Mouse (Mus musculus): ENCODE measurements around the gene Auts2. TPM values are rescaled to one million over a fixed set of nuclear protein-coding genes. Genes with fewer than 3 reads are reported as not detected.

Gene Auts2
- polyA plus RNA-seq, 1 experiment from 2014 or later: 47.7 TPM

GRCm38 (mm10) chr5:131512617-131513016 is 1030.5 kb downstream of the Auts2 start:
- Histone ChIP-seq H3K4me3 (ENCODE audit: low read depth, low read length) (no peak overlapping the region), H3K27me3 (ENCODE audit: control insufficient read depth, insufficient read depth, low read length) (no peaks in the 10 kb centered on the region), H3K27ac (ENCODE audit: low read length) (no peak overlapping the region), H3K36me3 (ENCODE audit: control insufficient read depth, insufficient read depth, low read length) (0 out of 2 replicates have a peak, but pooled peaks cover 1% of the 10 kb centered on the region), H3K4me2 (replicated peaks; ENCODE audit: low read depth, low read length) (no peak overlapping the region), H3K9ac (replicated peaks; ENCODE audit: low read depth, low read length) (no peak overlapping the region), H3K4me1 (ENCODE audit: control insufficient read depth, insufficient read depth, low read length) (peaks cover 12% of the 10 kb centered on the region), H3K9me3 (ENCODE audit: control insufficient read depth, low read depth, low read length) (no peaks in the 10 kb centered on the region)
- ATAC-seq (ENCODE audit: insufficient number of reproducible peaks, insufficient read depth, low FRiP score, low read depth): no peak
- 86% methylated on average over 10 of the region's 10 CpGs for WGBS

- no peak overlapping the region for H3K9ac ChIP-seq (replicated peaks; ENCODE audit: low read depth, low read length)
- peaks cover 4% of the 10 kb centered on the region; the same call in 1 of the 2 replicates for H3K36me3 ChIP-seq (ENCODE audit: control insufficient read depth, insufficient read depth, low read length)
- no peaks in the 10 kb centered on the region for H3K9me3 ChIP-seq (ENCODE audit: control insufficient read depth, low read depth, low read length)
- H3K4me2 ChIP-seq (replicated peaks; ENCODE audit: low read depth, low read length): no peak overlapping the region
- no peak overlapping the region for H3K27ac ChIP-seq (ENCODE audit: low read length)
- no peak for ATAC-seq (ENCODE audit: insufficient number of reproducible peaks, insufficient read depth, low FRiP score, low read depth)
- no peaks in the 10 kb centered on the region for H3K27me3 ChIP-seq (ENCODE audit: control insufficient read depth, insufficient read depth, low read length)
- peaks cover 4% of the 10 kb centered on the region for H3K4me1 ChIP-seq (ENCODE audit: control insufficient read depth, insufficient read depth, low read length)
- WGBS: 54% methylated on average over 5 of the region's 5 CpGs
- no peak overlapping the region for H3K4me3 ChIP-seq (ENCODE audit: low read depth, low read length)
Observed at GRCm38 (mm10) chr5:131510659-131511058, 1032.5 kb downstream of the Auts2 start.

GRCm38 (mm10) chr5:131509315-131509714 is 1033.8 kb downstream of the Auts2 start:
- no peak overlapping the region for H3K27ac ChIP-seq (ENCODE audit: low read length)
- H3K9ac ChIP-seq (replicated peaks; ENCODE audit: low read depth, low read length): no peak overlapping the region
- H3K4me1 ChIP-seq (ENCODE audit: control insufficient read depth, insufficient read depth, low read length): no peaks in the 10 kb centered on the region
- H3K36me3 ChIP-seq (ENCODE audit: control insufficient read depth, insufficient read depth, low read length): peaks cover 4% of the 10 kb centered on the region; the same call in 1 of the 2 replicates
- H3K27me3 ChIP-seq (ENCODE audit: control insufficient read depth, insufficient read depth, low read length): no peaks in the 10 kb centered on the region
- no peaks in the 10 kb centered on the region for H3K9me3 ChIP-seq (ENCODE audit: control insufficient read depth, low read depth, low read length)
- no peak overlapping the region for H3K4me3 ChIP-seq (ENCODE audit: low read depth, low read length)
- whole genome bisulfite sequencing: 84% methylated on average over 4 of the region's 4 CpGs
- H3K4me2 ChIP-seq (replicated peaks; ENCODE audit: low read depth, low read length): no peak overlapping the region
- ATAC-seq (ENCODE audit: insufficient number of reproducible peaks, insufficient read depth, low FRiP score, low read depth): no peak

- no peak for ATAC-seq (ENCODE audit: insufficient number of reproducible peaks, insufficient read depth, low FRiP score, low read depth)
- Histone ChIP-seq H3K9me3 (ENCODE audit: control insufficient read depth, low read depth, low read length) (no peaks in the 10 kb centered on the region), H3K4me2 (replicated peaks; ENCODE audit: low read depth, low read length) (no peak overlapping the region), H3K27ac (ENCODE audit: low read length) (no peak overlapping the region), H3K27me3 (ENCODE audit: control insufficient read depth, insufficient read depth, low read length) (no peaks in the 10 kb centered on the region), H3K9ac (replicated peaks; ENCODE audit: low read depth, low read length) (no peak overlapping the region), H3K4me1 (ENCODE audit: control insufficient read depth, insufficient read depth, low read length) (no peaks in the 10 kb centered on the region), H3K4me3 (ENCODE audit: low read depth, low read length) (no peak overlapping the region), H3K36me3 (ENCODE audit: control insufficient read depth, insufficient read depth, low read length) (no peaks in the 10 kb centered on the region)
- WGBS: 93% methylated on average over 4 of the region's 4 CpGs
Observed at GRCm38 (mm10) chr5:131498865-131499264, 1044.3 kb downstream of the Auts2 start.

- H3K27ac ChIP-seq (ENCODE audit: low read length): no peak overlapping the region
- no peak for ATAC-seq (ENCODE audit: insufficient number of reproducible peaks, insufficient read depth, low FRiP score, low read depth)
Observed at GRCm38 (mm10) chr5:131496517-131497216, 1046.5 kb downstream of the Auts2 start.

GRCm38 (mm10) chr5:131494564-131494963 is 1048.6 kb downstream of the Auts2 start:
- WGBS: 86% methylated on average over 5 of the region's 5 CpGs
- ATAC-seq (ENCODE audit: insufficient number of reproducible peaks, insufficient read depth, low FRiP score, low read depth): no peak
- H3K36me3 ChIP-seq (ENCODE audit: control insufficient read depth, insufficient read depth, low read length): no peaks in the 10 kb centered on the region
- no peak overlapping the region for H3K4me2 ChIP-seq (replicated peaks; ENCODE audit: low read depth, low read length)
- H3K27ac ChIP-seq (ENCODE audit: low read length): no peak overlapping the region
- no peaks in the 10 kb centered on the region for H3K27me3 ChIP-seq (ENCODE audit: control insufficient read depth, insufficient read depth, low read length)
- H3K9me3 ChIP-seq (ENCODE audit: control insufficient read depth, low read depth, low read length): no peaks in the 10 kb centered on the region
- 0 out of 2 replicates have a peak, but pooled peaks cover 4% of the 10 kb centered on the region for H3K4me1 ChIP-seq (ENCODE audit: control insufficient read depth, insufficient read depth, low read length)
- no peak overlapping the region for H3K4me3 ChIP-seq (ENCODE audit: low read depth, low read length)
- H3K9ac ChIP-seq (replicated peaks; ENCODE audit: low read depth, low read length): no peak overlapping the region

More at GRCm38 (mm10) chr5:131496517-131497216, 1046.5 kb downstream of the Auts2 start:
- Histone ChIP-seq H3K4me1 (ENCODE audit: control insufficient read depth, insufficient read depth, low read length) (0 out of 2 replicates have a peak, but pooled peaks cover 3% of the 10 kb centered on the region), H3K9ac (replicated peaks; ENCODE audit: low read depth, low read length) (no peak overlapping the region), H3K36me3 (ENCODE audit: control insufficient read depth, insufficient read depth, low read length) (no peaks in the 10 kb centered on the region), H3K27me3 (ENCODE audit: control insufficient read depth, insufficient read depth, low read length) (no peaks in the 10 kb centered on the region), H3K9me3 (ENCODE audit: control insufficient read depth, low read depth, low read length) (no peaks in the 10 kb centered on the region), H3K4me2 (replicated peaks; ENCODE audit: low read depth, low read length) (no peak overlapping the region), H3K4me3 (ENCODE audit: low read depth, low read length) (no peak overlapping the region)
- 93% methylated on average over 10 of the region's 10 CpGs for WGBS

GRCm38 (mm10) chr5:131492535-131492934 is 1050.6 kb downstream of the Auts2 start:
- Histone ChIP-seq H3K27me3 (ENCODE audit: control insufficient read depth, insufficient read depth, low read length) (no peaks in the 10 kb centered on the region), H3K4me2 (replicated peaks; ENCODE audit: low read depth, low read length) (no peak overlapping the region), H3K27ac (ENCODE audit: low read length) (no peak overlapping the region), H3K4me1 (ENCODE audit: control insufficient read depth, insufficient read depth, low read length) (0 out of 2 replicates have a peak, but pooled peaks cover 4% of the 10 kb centered on the region), H3K36me3 (ENCODE audit: control insufficient read depth, insufficient read depth, low read length) (no peaks in the 10 kb centered on the region), H3K4me3 (ENCODE audit: low read depth, low read length) (no peak overlapping the region), H3K9me3 (ENCODE audit: control insufficient read depth, low read depth, low read length) (no peaks in the 10 kb centered on the region), H3K9ac (replicated peaks; ENCODE audit: low read depth, low read length) (no peak overlapping the region)
- WGBS: 69% methylated on average over 8 of the region's 8 CpGs
- no peak for ATAC-seq (ENCODE audit: insufficient number of reproducible peaks, insufficient read depth, low FRiP score, low read depth)

- Histone ChIP-seq H3K4me2 (replicated peaks; ENCODE audit: low read depth, low read length) (no peak overlapping the region), H3K27ac (ENCODE audit: low read length) (no peak overlapping the region), H3K27me3 (ENCODE audit: control insufficient read depth, insufficient read depth, low read length) (no peaks in the 10 kb centered on the region), H3K4me1 (ENCODE audit: control insufficient read depth, insufficient read depth, low read length) (0 out of 2 replicates have a peak, but pooled peaks cover 4% of the 10 kb centered on the region), H3K4me3 (ENCODE audit: low read depth, low read length) (no peak overlapping the region), H3K36me3 (ENCODE audit: control insufficient read depth, insufficient read depth, low read length) (no peaks in the 10 kb centered on the region), H3K9ac (replicated peaks; ENCODE audit: low read depth, low read length) (no peak overlapping the region), H3K9me3 (ENCODE audit: control insufficient read depth, low read depth, low read length) (no peaks in the 10 kb centered on the region)
- 60% methylated on average over 8 of the region's 8 CpGs for WGBS
- ATAC-seq (ENCODE audit: insufficient number of reproducible peaks, insufficient read depth, low FRiP score, low read depth): no peak
Observed at GRCm38 (mm10) chr5:131491843-131492242, 1051.3 kb downstream of the Auts2 start.

Data from stomach, embryonic 14.5 days (tissue).